Mouse (Mus musculus) kidney, postnatal 36 days (tissue): ENCODE data around the gene Il1rl2.

Experiments used
- DNase-seq, 2 experiments: peaks; one replicate each; pipeline ENCODE4 v3.0.0; 2021 to 2022; ENCODE audit warnings: mixed read lengths in 2 of 2

Il1rl2 gene

DNA sequence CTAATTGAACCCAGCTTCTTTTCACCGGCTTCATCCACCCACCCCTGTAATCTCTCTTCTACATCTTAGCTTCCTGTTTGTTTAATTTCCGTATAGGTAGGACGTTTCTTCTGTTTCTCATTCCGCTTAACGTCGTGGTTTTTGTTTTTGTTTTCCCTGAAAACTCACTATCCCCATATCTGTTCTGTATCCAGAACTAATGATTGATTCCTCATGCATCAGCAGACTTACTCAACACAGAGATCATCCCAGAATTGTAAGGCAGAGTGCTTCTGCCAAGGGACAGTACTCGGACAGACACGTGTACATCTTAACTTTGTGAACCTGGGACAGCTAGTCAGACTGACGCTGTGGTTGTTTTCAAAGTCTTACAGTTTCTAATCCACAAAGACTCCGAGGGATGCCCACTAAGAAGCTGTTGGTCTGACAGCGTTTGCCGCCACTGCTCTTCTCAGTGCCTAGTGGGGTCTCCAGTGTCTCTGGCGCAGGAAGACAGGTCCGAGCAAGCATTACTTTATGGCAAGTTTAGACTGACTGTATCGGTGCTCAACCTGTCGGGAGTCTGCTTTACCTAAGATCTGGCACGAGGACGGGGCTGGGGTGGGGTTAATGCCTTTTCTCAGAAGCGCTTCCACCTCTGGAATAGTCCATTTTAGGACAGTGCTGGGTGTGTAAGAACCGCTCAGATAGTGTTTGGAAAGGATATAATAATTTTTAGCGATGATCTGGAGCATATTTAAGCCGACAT is 719 bp downstream of the Il1rl2 start:
- peak in 1 of 2 experiments; percentile 5 for DNase-seq

GRCm38 (mm10) chr1:40325711-40326327 is 1.4 kb downstream of the Il1rl2 start:
- peak in 1 of 2 experiments; percentile 8 for DNase-seq

- no peak for DNase-seq
Observed at GRCm38 (mm10) chr1:40327604-40328003, 3.2 kb downstream of the Il1rl2 start.

DNA sequence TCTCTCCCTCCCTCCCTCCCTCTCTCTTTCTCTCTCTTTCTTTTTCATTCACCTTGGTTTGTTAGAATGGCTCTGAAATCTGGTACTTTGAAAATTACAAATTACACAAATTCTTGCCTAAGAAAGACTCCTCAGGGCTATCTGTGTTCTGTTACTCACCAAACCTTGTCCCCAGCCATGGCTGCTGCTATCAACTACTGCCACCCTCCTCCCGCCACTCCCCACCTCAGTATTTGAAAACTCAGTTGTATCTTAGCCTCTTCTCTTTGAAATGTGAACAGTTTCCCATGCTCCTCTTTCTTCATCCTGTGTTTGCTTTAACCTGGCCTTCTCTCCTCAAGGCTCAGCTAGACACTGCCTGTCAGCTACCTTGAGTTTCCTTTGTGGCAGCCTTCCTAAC is 5.1 kb downstream of the Il1rl2 start:
- no peak for DNase-seq

- DNase-seq, result no peak
Observed at GRCm38 (mm10) chr1:40330181-40330580, 5.8 kb downstream of the Il1rl2 start.

- DNase-seq, result no peak
Observed at GRCm38 (mm10) chr1:40339346-40339745, 14.9 kb downstream of the Il1rl2 start.

DNA sequence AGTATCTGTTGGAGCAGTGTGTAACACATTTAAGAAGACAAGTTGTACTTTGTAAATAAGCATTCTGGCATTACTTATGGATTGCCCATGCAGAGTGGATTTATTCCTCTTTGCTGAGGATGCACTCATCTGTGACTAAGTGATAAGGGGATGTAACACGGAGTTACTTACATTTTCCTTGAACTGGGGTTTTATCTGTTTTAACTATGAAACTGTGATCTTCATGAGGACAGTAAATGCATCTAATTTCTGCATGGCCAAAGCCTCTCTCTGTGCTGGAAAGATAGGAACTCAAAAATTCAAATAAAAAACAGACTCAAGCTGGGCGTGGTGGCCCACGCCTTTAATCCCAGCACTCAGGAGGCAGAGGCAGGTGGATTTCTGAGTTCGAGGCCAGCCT is 15.7 kb downstream of the Il1rl2 start:
- no peak for DNase-seq

DNA sequence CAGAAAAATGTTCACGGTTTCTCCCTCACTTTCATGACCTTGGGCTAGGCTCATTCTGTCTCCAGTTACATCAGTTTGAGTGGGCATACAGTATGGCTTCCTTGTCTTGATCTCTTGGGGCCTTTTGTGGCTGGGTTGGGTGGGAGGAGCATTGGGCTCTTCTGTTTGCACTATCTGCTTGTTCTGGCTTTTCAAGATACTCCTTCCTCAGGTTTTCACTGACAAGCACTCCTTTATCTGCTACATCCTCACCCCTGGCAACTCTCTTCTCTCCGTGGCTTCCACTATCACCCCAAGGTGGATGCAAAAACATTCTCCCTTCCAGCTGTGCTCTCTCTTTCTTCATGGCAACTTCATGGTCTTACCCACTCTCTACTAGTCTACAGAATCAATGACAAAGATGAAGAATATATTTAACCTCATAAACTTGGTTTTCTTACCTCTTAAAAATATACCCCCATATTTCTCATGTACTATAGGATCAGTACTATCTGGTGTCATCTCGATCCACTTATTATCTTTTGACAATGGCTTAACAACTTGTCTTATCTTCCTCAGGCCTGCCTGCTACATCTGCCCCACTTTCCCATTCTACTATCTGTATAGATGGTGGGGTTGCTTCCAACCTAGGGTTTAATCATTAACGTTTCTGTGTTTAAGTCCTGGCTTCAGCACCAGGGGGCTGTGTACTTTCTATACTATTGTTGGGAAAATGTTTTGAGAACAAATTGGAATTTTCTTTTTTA is 27.9 kb downstream of the Il1rl2 start:
- no peak for DNase-seq

GRCm38 (mm10) chr1:40352904-40353286 is 28.5 kb downstream of the Il1rl2 start:
- DNase-seq, result no peak

GRCm38 (mm10) chr1:40354665-40355064 is 30.3 kb downstream of the Il1rl2 start:
- DNase-seq, result no peak

DNA sequence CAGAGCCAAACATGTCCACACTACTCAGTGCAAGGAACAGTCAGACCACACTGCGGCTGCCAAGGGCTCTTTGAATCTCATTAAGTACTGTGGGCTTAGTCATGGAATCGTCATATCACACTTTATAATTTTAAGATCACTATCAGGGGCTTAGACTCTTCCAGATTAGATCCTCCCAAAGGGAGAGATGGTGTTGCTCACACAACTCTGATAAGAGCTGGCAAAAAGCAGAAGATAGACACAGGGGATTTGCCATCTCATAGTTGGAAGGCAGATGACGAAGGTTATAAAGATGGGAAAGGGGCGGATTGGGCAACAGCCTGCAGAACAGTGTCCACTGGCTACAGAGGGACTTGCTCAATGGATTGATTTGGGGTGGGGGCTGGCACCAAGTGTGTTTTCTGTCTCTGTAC is 31.0 kb downstream of the Il1rl2 start:
- DNase-seq, result no peak

DNA sequence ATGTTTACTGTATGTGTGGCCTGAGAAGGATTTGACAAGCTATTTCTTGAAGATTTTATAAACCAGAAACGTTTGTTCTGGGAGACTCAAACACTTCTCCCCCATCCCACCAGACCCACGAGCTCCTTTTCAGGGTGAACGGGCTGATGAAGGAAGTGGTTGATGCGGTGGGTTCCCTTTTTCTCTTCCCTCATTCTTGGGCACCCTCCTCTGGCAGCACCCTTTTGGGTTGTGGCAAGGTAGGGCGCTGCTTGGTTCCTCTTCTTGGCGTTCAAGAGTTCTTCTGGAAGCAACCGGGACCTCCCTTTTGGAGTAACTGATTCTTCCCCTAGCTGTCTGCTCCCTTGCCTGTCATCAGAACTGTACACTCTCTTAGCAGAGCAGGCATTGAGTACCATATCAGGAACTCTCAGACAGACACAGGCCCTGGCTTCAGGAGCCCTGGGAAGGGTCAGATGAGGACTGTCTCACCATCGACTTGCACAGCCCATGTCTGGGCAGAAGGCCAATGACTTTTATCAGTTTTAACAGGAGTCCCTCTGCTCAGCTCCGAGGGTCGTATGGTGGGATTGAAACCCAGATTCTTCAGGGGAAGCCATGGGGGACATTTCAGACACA is 31.6 kb downstream of the Il1rl2 start:
- no peak for DNase-seq

GRCm38 (mm10) chr1:40357921-40358320 is 33.5 kb downstream of the Il1rl2 start:
- DNase-seq, result no peak

- peak in 1 of 2 experiments; percentile 17 for DNase-seq
Observed at GRCm38 (mm10) chr1:40358351-40358750, 33.9 kb downstream of the Il1rl2 start.

- DNase-seq, result no peak
Observed at GRCm38 (mm10) chr1:40358771-40359181, 34.4 kb downstream of the Il1rl2 start.

GRCm38 (mm10) chr1:40359731-40360130 is 35.3 kb downstream of the Il1rl2 start:
- no peak for DNase-seq

DNA sequence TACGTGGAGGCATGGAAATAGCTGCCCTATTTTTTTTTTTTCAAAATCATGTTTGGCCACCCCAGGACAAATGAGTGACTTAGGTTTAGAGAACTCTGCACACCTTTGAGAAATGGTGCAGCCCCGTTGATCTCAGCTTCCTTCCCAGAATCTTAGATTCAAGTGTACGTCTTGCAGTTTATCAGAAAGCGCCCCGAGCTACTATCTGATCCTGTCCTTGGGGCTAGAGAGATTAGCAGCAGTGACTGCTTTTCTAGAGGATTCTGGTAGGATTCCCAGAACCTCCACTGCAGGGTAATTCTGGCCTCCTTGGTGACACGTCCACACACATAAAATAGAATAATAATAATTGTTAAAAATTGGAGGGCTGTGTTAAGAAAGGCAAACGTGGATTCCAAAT is 36.6 kb downstream of the Il1rl2 start:
- no peak for DNase-seq

- DNase-seq, result no peak
Observed at GRCm38 (mm10) chr1:40361596-40361995, 37.2 kb downstream of the Il1rl2 start.

GRCm38 (mm10) chr1:40362784-40363183 is 38.4 kb downstream of the Il1rl2 start:
- no peak for DNase-seq

DNA sequence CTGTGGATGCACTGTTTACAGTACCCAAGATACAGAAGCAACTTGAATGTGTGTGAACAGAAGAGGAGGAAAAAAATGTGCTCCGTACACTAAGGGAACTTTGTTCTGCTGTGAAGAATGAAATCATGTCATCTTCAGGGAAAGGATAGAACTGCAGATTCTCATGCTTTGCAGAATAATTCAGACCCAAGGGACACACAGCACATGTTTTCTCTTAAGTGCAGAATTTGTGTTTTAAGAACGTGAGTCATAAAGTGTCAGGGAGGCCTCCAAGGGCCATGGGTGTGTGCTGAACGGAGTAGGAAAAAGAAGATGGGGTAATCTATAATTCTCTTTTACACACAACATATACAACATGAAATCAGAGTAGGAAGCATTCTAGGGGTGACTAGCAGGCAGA is 48.5 kb downstream of the Il1rl2 start:
- DNase-seq, result no peak

DNA sequence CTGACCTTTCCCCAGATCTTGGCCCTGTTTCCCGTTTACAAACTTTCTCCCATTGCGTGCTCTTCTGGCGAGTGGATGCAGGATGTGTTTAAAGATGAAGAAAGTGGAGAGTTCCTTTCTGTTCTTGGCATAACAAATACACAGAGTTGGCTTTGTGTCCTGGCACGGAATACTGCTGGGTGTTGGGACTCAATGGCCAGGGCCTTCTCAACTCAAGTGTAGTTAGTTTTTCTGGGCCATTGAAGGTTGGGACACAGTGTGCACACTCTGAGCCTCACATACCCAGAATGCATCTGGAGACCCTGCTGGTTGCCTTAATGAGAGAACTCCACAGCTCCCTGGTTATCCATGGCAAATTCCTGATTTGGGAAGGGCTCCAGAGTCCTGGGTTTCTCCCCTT is 50.7 kb downstream of the Il1rl2 start:
- no peak for DNase-seq

GRCm38 (mm10) chr1:40376745-40377144 is 52.3 kb downstream of the Il1rl2 start:
- peak in 1 of 2 experiments; percentile 21 for DNase-seq

DNA sequence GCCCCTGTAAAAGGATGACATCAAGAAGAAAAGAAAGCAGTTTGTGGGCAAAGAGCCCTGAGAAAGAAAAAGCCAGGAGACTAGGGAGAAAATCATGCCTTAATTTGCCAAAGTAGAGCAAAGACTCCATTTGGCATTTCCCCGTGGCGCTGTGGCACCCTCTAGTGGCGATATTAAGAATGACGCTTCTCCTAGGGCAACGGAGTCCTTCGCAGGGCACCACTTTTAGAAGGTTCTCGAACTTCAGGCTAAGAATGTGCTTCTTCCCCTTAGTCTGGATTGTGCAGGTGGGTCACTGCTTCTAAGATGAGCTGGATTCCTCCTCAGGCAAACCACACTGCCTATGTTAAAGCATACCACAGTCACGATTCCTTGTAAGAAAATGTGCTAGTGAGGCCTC is 54.4 kb downstream of the Il1rl2 start:
- peak; percentile 26 to 77 for DNase-seq
